Mouse (Mus musculus) olfactory bulb, adult 2 months (tissue): Measurements from ENCODE around the gene Tmem178. TPM values are rescaled to one million over a fixed set of nuclear protein-coding genes. Genes with fewer than 3 reads are reported as not detected.

Experiments used
- H3K27ac ChIP-seq: fragments of 200-500 bp; 2 replicates; pipeline ENCODE4 v1.5.1; 2012; ENCODE audit warnings: low read depth, low read length; ENCODE audit not compliant: insufficient read depth
- H3K4me1 ChIP-seq: fragments of 200-500 bp; 2 replicates; pipeline ENCODE4 v1.6.1; 2012; ENCODE audit warnings: low read length; ENCODE audit not compliant: control insufficient read depth, insufficient read depth
- H3K4me3 ChIP-seq: fragments of 200-500 bp; 2 replicates; pipeline ENCODE4 v1.5.1; 2012; ENCODE audit warnings: mild to moderate bottlenecking, low read depth, low read length, moderate library complexity; ENCODE audit not compliant: insufficient read depth
- CTCF ChIP-seq: fragments of 200-500 bp; IDR thresholded peaks from 2 replicates; pipeline ENCODE4 v1.5.1; 2012; ENCODE audit warnings: low read depth, mild to moderate bottlenecking, low read length, moderate library complexity; ENCODE audit not compliant: insufficient read depth
- POLR2A ChIP-seq: fragments of 200-500 bp; IDR thresholded peaks from 2 replicates; pipeline ENCODE4 v1.6.1; 2012; ENCODE audit warnings: mild to moderate bottlenecking, low read depth, low read length, moderate library complexity; ENCODE audit not compliant: insufficient read depth
- whole genome bisulfite sequencing: fragments of 180-500 bp; shearing (Covaris S2); methylation state at CpG from one replicate; pipeline ENCODE4 v1.1.7; 2018; 5-methylcytosine and 5-hydroxymethylcytosine counted together
- polyA plus RNA-seq: library from polyadenylated mRNA; stranded (reverse); fragments of >200 nt; gene quantifications from 2 replicates; pipeline ENCODE4 v1.2.4, GENCODE M21; 2012; ENCODE audit warnings: low replicate concordance; ENCODE audit not compliant: missing spikeins, insufficient read depth, insufficient read length

The Tmem178 gene
- polyA plus RNA-seq, 1 experiment = not detected

GRCm38 (mm10) chr17:80915666-80916065 is 28.8 kb upstream of the Tmem178 start:
- Histone ChIP-seq H3K4me1 (no peaks in the 10 kb centered on the region), H3K4me3 (no peak overlapping the region), H3K27ac (no peak overlapping the region)
- 97% methylated on average over 2 of the region's 2 CpGs for WGBS
- TF ChIP-seq CTCF (no peak), POLR2A (no peak)

GRCm38 (mm10) chr17:80919261-80919660 is 25.2 kb upstream of the Tmem178 start:
- Histone ChIP-seq H3K4me3 (no peak overlapping the region), H3K4me1 (peaks cover 4% of the 10 kb centered on the region; the same call in 1 of the 2 replicates), H3K27ac (no peak overlapping the region)
- no peak for TF ChIP-seq CTCF
- no peak for TF ChIP-seq POLR2A

- no peak overlapping the region for H3K4me3 ChIP-seq
- peaks cover 4% of the 10 kb centered on the region; the same call in 1 of the 2 replicates for H3K4me1 ChIP-seq
- 57% methylated on average over 10 of the region's 10 CpGs for WGBS
- TF ChIP-seq CTCF = no peak
- TF ChIP-seq POLR2A = no peak
- H3K27ac ChIP-seq = 0 out of 2 replicates have a peak overlapping the region, but pooled peaks have one; percentile 1
Measured at GRCm38 (mm10) chr17:80921286-80922134, 22.9 kb upstream of the Tmem178 start.

GRCm38 (mm10) chr17:80925554-80925953 is 18.9 kb upstream of the Tmem178 start:
- no peak overlapping the region for H3K27ac ChIP-seq
- 97% methylated on average over 3 of the region's 3 CpGs for WGBS
- no peak for TF ChIP-seq POLR2A
- no peak for TF ChIP-seq CTCF

GRCm38 (mm10) chr17:80927151-80927550 is 17.3 kb upstream of the Tmem178 start:
- Histone ChIP-seq H3K27ac (no peak overlapping the region), H3K4me3 (no peak overlapping the region), H3K4me1 (0 out of 2 replicates have a peak, but pooled peaks cover 2% of the 10 kb centered on the region)
- WGBS = 97% methylated on average over 2 of the region's 2 CpGs
- no peak for TF ChIP-seq POLR2A
- no peak for TF ChIP-seq CTCF

More at GRCm38 (mm10) chr17:80925554-80925953, 18.9 kb upstream of the Tmem178 start:
- H3K4me3 ChIP-seq = no peak overlapping the region
- H3K4me1 ChIP-seq = peaks cover 7% of the 10 kb centered on the region; the same call in 1 of the 2 replicates

- H3K4me1 ChIP-seq = 0 out of 2 replicates have a peak, but pooled peaks cover 2% of the 10 kb centered on the region
- no peak for TF ChIP-seq POLR2A
- TF ChIP-seq CTCF = no peak
- 90% methylated on average over 3 of the region's 3 CpGs for WGBS
- no peak overlapping the region for H3K27ac ChIP-seq
- no peak overlapping the region for H3K4me3 ChIP-seq
Measured at GRCm38 (mm10) chr17:80932716-80933115, 11.7 kb upstream of the Tmem178 start.

GRCm38 (mm10) chr17:80933401-80934029 is 10.9 kb upstream of the Tmem178 start:
- TF ChIP-seq CTCF = no peak
- no peak for TF ChIP-seq POLR2A

GRCm38 (mm10) chr17:80935807-80936519 is 8.5 kb upstream of the Tmem178 start:
- 89% methylated on average over 10 of the region's 10 CpGs for WGBS
- TF ChIP-seq POLR2A = no peak
- TF ChIP-seq CTCF = no peak
- no peaks in the 10 kb centered on the region for H3K4me1 ChIP-seq
- H3K4me3 ChIP-seq = no peak overlapping the region
- H3K27ac ChIP-seq = no peak overlapping the region

More at GRCm38 (mm10) chr17:80933401-80934029, 10.9 kb upstream of the Tmem178 start:
- Histone ChIP-seq H3K4me1 (0 out of 2 replicates have a peak, but pooled peaks cover 2% of the 10 kb centered on the region), H3K4me3 (no peak overlapping the region), H3K27ac (no peak overlapping the region)
- WGBS = 84% methylated on average over 11 of the region's 11 CpGs

- WGBS = 85% methylated on average over 5 of the region's 5 CpGs
- H3K4me1 ChIP-seq = no peaks in the 10 kb centered on the region
- TF ChIP-seq CTCF (no peak), POLR2A (no peak)
- H3K27ac ChIP-seq = no peak overlapping the region
- H3K4me3 ChIP-seq = no peak overlapping the region
Measured at GRCm38 (mm10) chr17:80936521-80936920, 7.9 kb upstream of the Tmem178 start.
